Mouse (Mus musculus) retina, embryonic 14.5 days (tissue): ENCODE data around the gene Fam117b.

Experiments used
- DNase-seq: peaks from one replicate; pipeline ENCODE4 v3.0.0-alpha.2; 2015; ENCODE audit warnings: low spot score

Fam117b gene

GRCm38 (mm10) chr1:59986626-59987025 is 73.8 kb downstream of the Fam117b start:
- DNase-seq: no peak

DNA sequence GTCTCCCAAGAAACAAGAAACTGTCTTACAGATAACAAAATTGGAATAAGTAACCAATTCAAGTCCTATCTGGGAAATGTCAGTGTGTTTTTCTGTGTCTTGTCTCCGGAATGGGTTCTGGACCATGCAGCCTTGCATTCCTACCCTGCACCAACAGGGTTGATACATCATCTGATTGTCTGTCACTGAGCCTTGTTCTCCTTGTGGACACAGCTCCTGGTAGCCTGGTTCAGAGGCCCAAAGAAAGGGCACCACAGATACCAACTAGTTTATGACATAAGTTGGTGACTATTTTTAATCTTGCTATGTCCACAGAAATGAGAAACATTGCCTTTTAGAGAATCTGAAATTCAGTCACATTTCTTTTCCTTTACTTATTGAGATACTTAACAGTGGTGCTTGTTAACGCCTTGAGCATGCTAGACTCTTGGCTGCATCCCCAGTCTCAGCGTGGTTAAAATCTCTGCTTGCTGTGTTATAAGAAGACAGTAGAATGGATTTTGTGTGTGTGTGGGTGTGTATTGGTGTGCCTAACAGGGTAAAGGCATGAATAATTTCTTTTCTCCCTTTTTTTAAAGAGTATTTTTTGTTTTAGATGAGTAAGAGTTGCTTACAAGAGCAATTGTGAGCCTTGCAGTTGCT is 74.7 kb downstream of the Fam117b start:
- no peak for DNase-seq

- no peak for DNase-seq
Measured at GRCm38 (mm10) chr1:59995646-59996045, 82.8 kb downstream of the Fam117b start.

DNA sequence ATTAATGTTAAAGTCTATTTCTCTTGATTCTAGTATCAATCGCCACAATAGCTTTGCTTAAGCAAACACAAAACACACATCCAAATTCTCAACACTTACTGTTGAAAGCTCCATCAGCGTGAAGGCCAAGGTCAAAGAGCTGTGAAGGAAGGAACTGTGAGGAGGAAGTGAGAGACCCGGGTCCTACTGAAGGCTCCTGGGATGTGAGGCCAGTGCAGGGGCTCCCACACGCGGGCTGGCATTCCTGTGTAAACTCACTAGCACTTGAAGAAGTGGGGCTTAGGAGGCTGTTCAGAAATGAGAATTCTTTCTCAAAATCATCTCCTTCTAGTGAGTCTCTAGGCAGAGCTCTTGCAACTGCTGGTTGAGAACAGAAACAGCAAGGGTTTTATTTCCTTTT is 84.5 kb downstream of the Fam117b start:
- no peak for DNase-seq

GRCm38 (mm10) chr1:60000319-60000718 is 87.5 kb downstream of the Fam117b start:
- DNase-seq: peak; percentile 38

GRCm38 (mm10) chr1:60007337-60007736 is 94.5 kb downstream of the Fam117b start:
- DNase-seq: no peak

- no peak for DNase-seq
Measured at GRCm38 (mm10) chr1:60008743-60009142, 95.9 kb downstream of the Fam117b start.

- no peak for DNase-seq
Measured at GRCm38 (mm10) chr1:60013779-60014178, 101.0 kb downstream of the Fam117b start.

GRCm38 (mm10) chr1:60015511-60015910 is 102.7 kb downstream of the Fam117b start:
- no peak for DNase-seq

DNA sequence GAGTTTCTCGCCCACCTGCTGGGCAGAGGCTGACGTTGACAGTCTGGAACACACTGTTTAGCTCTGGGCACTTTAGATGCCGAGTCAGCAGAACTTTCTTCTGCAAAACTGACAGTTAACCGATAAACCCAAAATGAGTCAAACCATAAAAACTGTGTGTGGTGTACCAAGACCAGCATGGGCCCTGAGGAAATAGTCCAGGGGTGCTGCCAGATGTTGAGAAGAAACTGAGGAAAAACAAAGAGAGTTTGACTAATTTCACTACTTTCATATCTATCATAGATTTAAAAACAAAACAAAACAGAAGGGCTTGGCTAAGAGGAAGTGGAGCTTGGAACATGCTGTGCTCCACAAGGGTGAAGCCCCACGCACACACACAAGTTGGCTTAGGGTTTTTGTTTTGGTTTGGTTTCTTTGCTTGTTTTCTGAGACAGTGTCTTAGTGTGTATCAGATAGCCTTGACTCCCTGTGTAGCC is 103.4 kb downstream of the Fam117b start:
- no peak for DNase-seq

- no peak for DNase-seq
Measured at GRCm38 (mm10) chr1:60017031-60017469, 104.2 kb downstream of the Fam117b start.
